Mouse (Mus musculus) fibroblast of lung, adult 2 months (primary cell): ENCODE data around the gene Uchl3.

ENCODE experiments used
- DNase-seq: peaks from one replicate; pipeline ENCODE4 v3.0.0-alpha.2; 2011; ENCODE audit warnings: low read depth

The Uchl3 gene

DNA sequence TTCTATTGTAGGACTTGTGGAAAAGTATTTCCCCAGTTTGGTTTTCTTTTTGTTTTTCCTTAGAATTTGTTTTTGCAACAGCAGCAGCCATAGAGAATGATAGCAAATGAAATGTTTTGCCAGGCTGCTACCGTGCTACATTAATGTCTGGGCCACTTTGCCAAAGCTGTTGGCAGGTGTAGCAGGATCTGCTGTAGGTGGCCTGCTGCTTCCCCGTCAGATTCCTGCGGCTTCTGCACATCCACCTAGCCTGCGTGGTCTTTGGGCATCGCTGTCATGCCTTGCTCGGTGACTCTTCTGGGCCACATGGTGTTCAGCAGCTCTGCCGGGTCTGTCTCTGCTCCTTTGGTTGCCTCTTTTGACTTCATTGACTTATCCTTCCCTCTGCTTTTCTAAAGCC lies 14.9 kb downstream of the Uchl3 start:
- no peak for DNase-seq

DNA sequence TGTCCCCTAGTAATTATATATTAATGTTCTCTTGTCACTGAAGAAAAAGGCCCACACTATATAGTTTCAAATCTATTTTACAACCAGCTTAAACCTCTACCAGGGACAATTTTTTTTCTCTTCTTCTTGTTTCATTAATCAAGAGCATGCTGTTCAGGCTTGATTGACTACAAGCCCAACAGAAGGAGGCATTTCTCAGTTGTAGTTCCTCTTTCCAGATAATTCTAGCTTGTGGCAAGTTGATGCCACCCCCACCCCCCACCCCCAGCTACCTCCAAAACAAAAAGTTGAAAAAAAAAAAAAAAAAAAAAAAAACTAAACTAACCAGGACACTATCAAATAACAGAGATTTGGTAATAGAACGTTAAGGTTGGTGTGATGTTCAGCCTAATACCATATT lies 18.5 kb downstream of the Uchl3 start:
- DNase-seq, result no peak

DNA sequence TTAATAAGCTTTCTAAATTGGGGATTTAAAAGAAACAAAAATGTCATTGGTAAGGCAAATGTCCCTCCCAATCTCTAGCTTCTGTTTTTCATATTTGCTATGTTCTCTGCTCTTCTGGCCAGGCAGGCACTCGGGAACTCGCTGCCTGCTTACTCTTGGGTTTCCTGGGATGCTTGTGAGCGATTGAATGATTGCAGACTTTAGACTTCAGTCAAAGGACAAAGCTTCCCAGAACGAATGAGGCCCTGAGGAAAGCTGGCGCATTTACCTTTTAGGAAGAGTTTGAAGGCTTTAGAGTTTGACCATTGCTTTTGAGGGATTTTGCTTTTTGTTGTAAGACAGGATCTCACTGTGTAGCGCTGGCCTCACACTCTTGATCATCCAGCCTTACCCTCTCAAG lies 33.9 kb downstream of the Uchl3 start:
- no peak for DNase-seq

DNA sequence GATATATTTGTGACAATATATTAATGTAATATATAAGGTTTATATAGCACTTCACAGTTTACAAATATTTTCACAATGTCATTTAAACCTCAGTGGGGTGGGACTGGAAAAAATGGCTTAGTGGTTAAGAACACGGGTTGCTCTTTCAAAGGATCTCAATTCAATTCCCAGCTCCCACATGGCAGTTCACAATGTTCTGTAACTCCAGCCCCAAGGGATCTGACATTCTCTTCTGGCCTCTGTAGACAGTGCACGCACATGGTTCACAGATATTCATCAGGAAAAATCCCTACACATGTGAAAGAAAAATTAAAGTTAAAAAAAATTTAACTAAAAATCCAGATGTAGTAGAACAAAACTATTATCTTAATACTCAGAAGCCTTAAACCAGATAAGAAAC lies 34.6 kb downstream of the Uchl3 start:
- no peak for DNase-seq

DNA sequence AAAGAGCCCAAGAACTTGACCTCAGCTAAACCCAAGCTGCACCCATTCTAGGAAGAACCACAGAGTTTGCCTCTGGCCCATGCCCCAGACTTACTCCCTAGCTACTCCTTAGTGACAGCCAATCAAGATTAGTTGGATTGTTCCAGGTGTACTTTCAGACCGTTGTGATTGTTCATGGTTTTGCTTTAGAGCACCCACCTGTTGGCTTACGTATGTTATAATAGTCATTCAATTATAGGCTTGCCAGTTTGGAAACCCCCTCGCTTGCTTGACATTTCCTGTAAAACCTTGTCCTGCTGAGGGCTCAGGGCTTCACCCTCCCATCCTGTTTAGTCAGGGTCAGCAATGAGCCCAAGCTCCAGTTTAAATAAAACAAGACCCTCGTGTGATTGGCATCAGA lies 50.7 kb downstream of the Uchl3 start:
- no peak for DNase-seq

DNA sequence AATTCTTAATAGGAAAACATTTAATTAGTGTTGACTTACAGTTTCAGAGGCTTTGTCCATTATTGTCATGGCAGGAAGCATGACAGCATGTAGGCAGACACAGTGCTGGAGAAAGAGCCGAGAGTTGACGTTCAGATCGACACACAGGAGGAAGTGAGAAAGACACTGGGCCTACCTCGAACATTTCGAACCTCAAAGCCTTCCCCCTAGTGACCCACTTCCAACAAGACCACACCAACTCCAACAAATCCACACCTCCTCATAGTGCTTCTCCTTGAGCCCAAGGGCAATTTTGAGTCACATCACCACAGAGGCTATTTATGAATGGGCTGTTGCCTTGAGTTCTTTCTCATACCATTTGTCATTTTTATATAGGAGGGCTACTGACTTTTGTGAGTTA lies 53.3 kb downstream of the Uchl3 start:
- DNase-seq, result no peak

DNA sequence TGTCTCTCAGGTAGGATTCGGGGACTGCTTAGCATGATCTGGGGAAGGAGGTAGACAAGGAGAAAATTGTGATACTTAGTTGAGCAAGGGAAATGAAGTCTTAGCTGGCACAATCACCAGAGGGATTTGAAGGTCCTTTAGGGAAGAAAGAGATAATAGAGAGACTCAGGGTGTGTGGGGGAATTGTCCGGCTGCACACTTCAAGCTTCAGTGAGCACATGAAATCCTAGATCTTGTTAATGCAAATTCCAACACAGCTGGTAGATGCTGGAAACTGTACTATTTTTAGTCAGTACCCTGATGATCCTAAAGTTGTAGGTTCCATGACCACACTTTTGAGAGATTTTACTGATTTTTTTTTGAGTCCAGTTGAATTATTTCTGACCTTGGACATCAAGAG lies 60.6 kb downstream of the Uchl3 start:
- DNase-seq, result no peak

DNA sequence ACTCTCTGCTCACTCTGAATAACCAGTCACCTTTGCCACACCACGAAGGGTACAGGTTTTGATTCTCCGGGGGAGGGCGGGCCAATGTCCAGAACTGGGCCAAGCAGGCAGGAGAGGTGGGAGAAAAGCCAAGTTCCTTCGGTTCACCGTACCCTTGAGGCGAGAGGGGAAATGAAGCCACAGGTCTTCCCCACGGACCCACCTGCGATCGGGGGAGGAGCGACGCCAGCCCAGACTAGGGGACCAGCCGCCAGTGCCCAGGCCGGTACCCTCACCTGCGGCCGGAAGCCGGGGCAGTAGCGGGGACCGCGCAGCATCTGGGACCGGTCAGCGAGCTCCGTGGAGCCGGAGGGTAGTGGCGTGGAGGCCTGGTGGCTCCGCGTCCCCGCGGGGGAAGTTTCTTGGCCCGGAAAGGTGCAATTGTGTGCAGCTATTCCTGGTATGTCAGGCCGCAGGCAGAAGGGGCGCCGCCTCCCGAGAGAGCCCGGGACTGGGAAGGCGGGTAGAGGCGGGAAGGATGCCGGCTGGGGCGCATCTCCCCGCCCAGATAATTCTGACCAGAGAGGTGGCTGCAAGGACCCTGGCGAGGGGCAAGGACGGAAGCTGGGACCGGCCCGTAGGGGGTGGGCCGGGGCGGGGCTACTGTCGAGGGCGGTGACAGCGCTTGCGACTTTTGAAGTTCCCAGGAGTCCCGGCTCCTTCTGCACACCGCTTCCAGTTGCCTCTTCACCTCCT lies 75.6 kb downstream of the Uchl3 start, which contains the start of the genes Gm9922 and Lmo7:
Gene Gm9922, minus strand, starts transcription at position 578 of the 735 bp plus-strand sequence.
Gene Lmo7, plus strand, starts transcription at position 721 of the 735 bp plus-strand sequence.
- no peak for DNase-seq

DNA sequence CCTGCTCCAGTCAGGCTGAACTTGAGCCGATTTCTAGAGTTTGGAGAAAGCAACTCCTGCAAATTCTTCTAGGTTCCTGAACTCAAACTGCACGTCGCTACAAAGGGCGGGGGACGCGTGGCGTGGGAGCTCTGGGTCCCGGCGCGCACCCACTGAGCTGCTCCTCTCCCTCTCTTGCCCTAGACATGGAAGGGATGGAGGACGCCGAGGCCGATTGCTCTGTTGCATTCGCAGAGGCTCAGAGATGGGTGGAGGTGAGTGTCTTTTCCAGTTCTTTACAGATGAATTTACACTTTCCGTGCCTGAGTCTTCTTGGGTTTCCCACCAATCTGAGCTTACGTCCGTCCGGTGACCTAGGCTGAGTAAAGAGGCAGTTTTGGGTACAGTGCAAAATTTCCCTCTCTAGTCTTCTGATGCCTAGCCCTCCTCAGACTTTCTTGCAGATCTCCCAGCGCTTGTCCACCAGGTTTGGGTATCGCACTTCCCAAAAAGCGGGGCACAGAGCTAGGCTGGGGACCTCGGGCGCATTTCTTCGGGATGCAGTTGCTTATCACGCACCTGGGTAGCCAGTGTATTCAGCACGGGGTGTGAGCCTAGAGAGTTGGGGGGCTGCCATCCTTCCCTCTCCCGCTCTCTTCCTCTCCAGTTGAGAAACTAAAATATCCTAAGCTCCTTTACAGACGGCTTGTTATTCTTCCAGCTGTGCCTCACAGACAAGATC lies 76.4 kb downstream of the Uchl3 start:
- DNase-seq, result no peak

DNA sequence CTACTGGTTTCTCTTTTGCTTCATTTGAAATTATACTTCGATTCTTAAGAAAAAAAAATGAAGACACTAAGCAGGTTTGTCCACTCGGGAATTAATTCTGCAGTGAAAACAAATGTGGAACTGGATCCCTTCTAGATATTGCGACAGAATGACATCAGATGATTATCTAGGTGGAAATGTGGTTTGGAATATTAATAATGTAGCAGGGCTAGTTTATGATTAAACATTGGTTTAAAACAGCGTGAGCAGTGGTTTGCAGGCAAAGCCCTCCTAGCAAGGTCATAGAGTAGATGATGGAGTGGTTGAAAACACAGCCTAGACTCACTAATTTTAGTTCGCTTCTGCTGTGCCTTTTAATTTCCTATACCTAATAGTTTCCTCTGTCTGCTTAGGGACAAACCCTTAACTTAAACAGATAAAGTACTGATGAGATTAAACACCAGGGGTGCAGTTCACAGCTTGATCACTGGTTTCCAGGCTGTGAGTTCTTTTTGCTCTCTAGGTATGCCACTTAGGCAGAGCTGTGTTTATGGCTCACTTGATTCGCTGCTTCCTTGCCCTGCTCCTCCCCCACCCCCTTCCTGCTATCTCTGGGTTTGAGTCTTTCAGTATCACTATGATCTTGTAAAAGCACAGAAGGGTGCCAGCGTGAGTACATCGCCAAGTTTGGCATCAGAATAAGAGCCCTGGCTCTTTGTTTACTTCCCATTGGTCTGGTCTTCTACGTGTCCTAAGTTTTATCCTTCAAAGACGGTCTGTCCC lies 80.0 kb downstream of the Uchl3 start:
- no peak for DNase-seq

DNA sequence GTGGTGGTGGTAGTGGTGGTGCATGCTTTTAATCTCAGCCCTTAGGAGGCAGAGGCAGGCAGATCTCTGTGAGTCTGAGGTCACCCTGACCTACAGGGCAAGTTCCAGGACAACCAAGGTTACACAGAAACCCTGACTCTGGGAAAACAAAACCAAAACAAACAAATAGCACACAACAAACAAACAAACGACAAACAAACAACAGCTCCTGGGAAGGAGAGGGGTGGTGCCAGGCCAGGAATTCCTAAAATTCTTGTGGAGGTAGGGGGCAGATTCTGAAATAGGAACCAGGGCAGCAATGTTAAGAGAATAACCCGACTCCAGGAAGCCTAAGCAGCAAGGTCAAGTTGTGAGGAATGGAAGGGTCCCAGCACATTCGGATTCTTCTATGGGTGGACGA lies 83.7 kb downstream of the Uchl3 start:
- DNase-seq, result no peak
